Mouse (Mus musculus): ENCODE data around the gene Gm14403.

GRCm38 (mm10) chr2:177535876-177536275 lies 37.9 kb downstream of the Gm14403 start:
- no peak for TF ChIP-seq GATA1 (IDR thresholded peaks at IDR 0.05; ENCODE audit: low read length)
- no peak for TF ChIP-seq TAL1 (IDR thresholded peaks at IDR 0.05; ENCODE audit: low read length)
